ENCODE assay signal across 7 mouse cellular contexts in the genomic region with DNA sequence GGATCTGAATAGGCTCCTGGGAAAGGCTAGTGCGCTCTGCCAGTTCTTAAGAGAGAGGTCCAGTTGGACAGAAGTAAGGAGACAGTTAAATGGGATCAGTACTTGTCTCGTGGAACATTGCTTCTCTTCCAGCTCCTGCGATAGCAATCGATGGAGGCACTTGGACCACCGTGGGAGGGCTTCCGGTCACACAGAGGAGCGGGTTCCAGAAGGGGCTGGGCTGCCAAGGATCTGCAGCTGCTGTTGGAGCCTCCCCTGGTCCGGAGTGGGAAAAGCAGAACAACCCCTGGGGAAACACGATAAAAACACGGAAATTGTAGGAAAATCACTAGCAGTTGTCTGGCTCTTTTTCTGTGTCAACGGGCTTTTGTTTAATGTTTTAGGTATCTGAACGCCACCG.
A peak's percentile ranks its signal among the peaks of the same experiment; 100 is the strongest.
DNase-seq lines count a peak whose midpoint lies in the region; ATAC-seq and TF ChIP-seq lines count a peak whose summit lies in the region.

No protein-coding gene starts in this region.

- 21% methylated on average over 13 of the region's 13 CpGs for WGBS in embryonic facial prominence, embryonic 11.5 days
- WGBS in heart, embryonic 11.5 days (ENCODE audit: insufficient replicate concordance), result 33% methylated on average over 13 of the region's 13 CpGs
- WGBS in kidney, adult 2 months, result 27% methylated on average over 13 of the region's 13 CpGs
- WGBS in liver, postnatal 0 days (ENCODE audit: insufficient replicate concordance), result 37% methylated on average over 13 of the region's 13 CpGs

- ATAC-seq in embryonic facial prominence, embryonic 11.5 days (replicated peaks; ENCODE audit: insufficient number of reproducible peaks, low FRiP score, low TSS enrichment, low read depth), result no peak
- no peak for ATAC-seq in heart, embryonic 11.5 days (replicated peaks; ENCODE audit: insufficient number of reproducible peaks, low FRiP score, low TSS enrichment)
- ATAC-seq in liver, postnatal 0 days, result no peak
- no peak for ATAC-seq in CD4-positive, CD25-positive, alpha-beta regulatory T cell, adult 4 months

- DNase-seq in brain, embryonic 18.5 days (ENCODE audit: low read depth, low spot score), result peak; percentile 18
- peak; percentile 49 for DNase-seq in embryonic facial prominence, embryonic 11.5 days (ENCODE audit: low spot score)
- peak; percentile 83 for DNase-seq in kidney, adult 2 months
- DNase-seq in liver, postnatal 0 days, result no peak
- peak; percentile 52 for DNase-seq in ovary, postnatal 36 days (ENCODE audit: low spot score)

- no peak for TF ChIP-seq CTCF in kidney, adult 2 months (conservative IDR thresholded peaks at IDR 0.05; ENCODE audit: insufficient read depth, insufficient read length, low read depth, low read length)
- no peak for TF ChIP-seq CTCF in liver, postnatal 0 days (IDR thresholded peaks at IDR 0.05; ENCODE audit: low read depth)

- H3K36me3 ChIP-seq in embryonic facial prominence, embryonic 11.5 days (replicated peaks; ENCODE audit: control insufficient read depth, insufficient read depth, low read depth, low read length), result no peaks in the 10 kb centered on the region
- no peaks in the 10 kb centered on the region for H3K36me3 ChIP-seq in heart, embryonic 11.5 days (ENCODE audit: control insufficient read depth, insufficient read depth, low read length)
- H3K36me3 ChIP-seq in kidney, adult 2 months (ENCODE audit: control insufficient read depth, insufficient read depth, low read length), result no peaks in the 10 kb centered on the region
- H3K36me3 ChIP-seq in liver, postnatal 0 days (replicated peaks; ENCODE audit: insufficient read depth, low read length), result no peaks in the 10 kb centered on the region

- no peak overlapping the region for H3K27ac ChIP-seq in embryonic facial prominence, embryonic 11.5 days (replicated peaks; ENCODE audit: low read depth, low read length)
- no peak overlapping the region for H3K27ac ChIP-seq in heart, embryonic 11.5 days (ENCODE audit: low read depth, low read length)
- peak overlapping the region; percentile 65; the same call in 1 of the 2 replicates for H3K27ac ChIP-seq in kidney, adult 2 months (ENCODE audit: insufficient read depth, low read depth, low read length)
- no peak overlapping the region for H3K27ac ChIP-seq in liver, postnatal 0 days (ENCODE audit: low read depth)

- TF ChIP-seq EP300 in liver, postnatal 0 days (IDR thresholded peaks at IDR 0.05; ENCODE audit: low read depth), result no peak

- H3K9ac ChIP-seq in embryonic facial prominence, embryonic 11.5 days (replicated peaks; ENCODE audit: low read length), result no peak overlapping the region
- no peak overlapping the region for H3K9ac ChIP-seq in heart, embryonic 11.5 days (ENCODE audit: low read depth, low read length)
- H3K9ac ChIP-seq in liver, postnatal 0 days (replicated peaks), result no peak overlapping the region

- peak overlapping the region; percentile 8; the same call in 1 of the 2 replicates for H3K4me2 ChIP-seq in embryonic facial prominence, embryonic 11.5 days (ENCODE audit: low read depth, low read length)
- H3K4me2 ChIP-seq in heart, embryonic 11.5 days, result peak overlapping the region; percentile 31; the same call in 1 of the 2 replicates
- peak overlapping the region; percentile 36; the same call in 1 of the 2 replicates for H3K4me2 ChIP-seq in liver, postnatal 0 days (ENCODE audit: low read depth, low read length)

- H3K4me1 ChIP-seq in embryonic facial prominence, embryonic 11.5 days (ENCODE audit: control insufficient read depth, insufficient read depth, low read length), result no peaks in the 10 kb centered on the region; the same call in 1 of the 2 replicates
- 0 out of 2 replicates have a peak, but pooled peaks cover 5% of the 10 kb centered on the region for H3K4me1 ChIP-seq in heart, embryonic 11.5 days (ENCODE audit: control insufficient read depth, insufficient read depth, low read length)
- H3K4me1 ChIP-seq in kidney, adult 2 months (ENCODE audit: control insufficient read depth, insufficient read depth, low read length), result peaks cover 2% of the 10 kb centered on the region; the same call in 1 of the 2 replicates
- peaks cover 8% of the 10 kb centered on the region for H3K4me1 ChIP-seq in liver, postnatal 0 days (ENCODE audit: insufficient read depth)

- no peaks in the 10 kb centered on the region for H3K9me3 ChIP-seq in embryonic facial prominence, embryonic 11.5 days (replicated peaks; ENCODE audit: control insufficient read depth, low read length)
- H3K9me3 ChIP-seq in heart, embryonic 11.5 days (replicated peaks; ENCODE audit: control insufficient read depth, low read length), result no peaks in the 10 kb centered on the region
- H3K9me3 ChIP-seq in liver, postnatal 0 days (ENCODE audit: low read length), result no peaks in the 10 kb centered on the region

- TF ChIP-seq POLR2A in kidney, adult 2 months (IDR thresholded peaks at IDR 0.05; ENCODE audit: low read depth, low read length), result no peak

- H3K4me3 ChIP-seq in embryonic facial prominence, embryonic 11.5 days (ENCODE audit: low read depth, low read length), result no peak overlapping the region
- H3K4me3 ChIP-seq in heart, embryonic 11.5 days (ENCODE audit: low read depth, low read length), result no peak overlapping the region
- H3K4me3 ChIP-seq in kidney, adult 2 months (ENCODE audit: insufficient read depth, low read depth, low read length), result no peak overlapping the region
- no peak overlapping the region for H3K4me3 ChIP-seq in liver, postnatal 0 days (ENCODE audit: low read depth, low read length)

- H3K27me3 ChIP-seq in embryonic facial prominence, embryonic 11.5 days (ENCODE audit: control insufficient read depth, insufficient read depth, low read length), result no peaks in the 10 kb centered on the region
- no peaks in the 10 kb centered on the region for H3K27me3 ChIP-seq in heart, embryonic 11.5 days (ENCODE audit: control insufficient read depth, insufficient read depth, low read length)
- H3K27me3 ChIP-seq in kidney, adult 2 months (replicated peaks; ENCODE audit: control insufficient read depth, insufficient read depth, low read length), result no peaks in the 10 kb centered on the region
- no peaks in the 10 kb centered on the region for H3K27me3 ChIP-seq in liver, postnatal 0 days (ENCODE audit: insufficient read depth, low read length)
